Mouse (Mus musculus) hindbrain, embryonic 15.5 days (tissue): ENCODE results near the gene Olfr297. TPM values are rescaled to one million over a fixed set of nuclear protein-coding genes. Genes with fewer than 3 reads are reported as not detected.

Experiments used
- ATAC-seq: fragments of 200-750 bp; cut with Nextera tagmentation; 2 replicates; pipeline ENCODE4 v1.8.0; 2017; ENCODE audit warnings: low read depth, moderate number of reproducible peaks, moderate TSS enrichment; ENCODE audit not compliant: low FRiP score
- H3K27ac ChIP-seq: fragments of 300-500 bp; sonication (generic); replicated peaks from 2 replicates; pipeline ENCODE4 v1.5.1; 2015; ENCODE audit warnings: mild to moderate bottlenecking, inconsistent platforms
- H3K27me3 ChIP-seq: fragments of 300-500 bp; sonication (generic); 2 replicates; pipeline ENCODE4 v1.6.1; 2015; ENCODE audit warnings: control low read depth, inconsistent platforms
- H3K36me3 ChIP-seq: fragments of 300-500 bp; sonication (generic); 2 replicates; pipeline ENCODE4 v1.6.1; 2015; ENCODE audit warnings: control low read depth, inconsistent platforms
- H3K4me1 ChIP-seq: fragments of 300-500 bp; sonication (generic); replicated peaks from 2 replicates; pipeline ENCODE4 v1.6.1; 2015; ENCODE audit warnings: control low read depth, inconsistent platforms
- H3K4me2 ChIP-seq: fragments of 300-500 bp; sonication (generic); 2 replicates; pipeline ENCODE4 v1.6.1; 2015; ENCODE audit warnings: moderate library complexity, mild to moderate bottlenecking, inconsistent platforms
- H3K4me3 ChIP-seq: fragments of 300-500 bp; sonication (generic); 2 replicates; pipeline ENCODE4 v1.5.1; 2015; ENCODE audit warnings: mild to moderate bottlenecking, inconsistent platforms
- H3K9ac ChIP-seq: fragments of 300-500 bp; sonication (generic); 2 replicates; pipeline ENCODE4 v1.6.1; 2015; ENCODE audit warnings: inconsistent platforms
- H3K9me3 ChIP-seq: fragments of 300-500 bp; sonication (generic); 2 replicates; pipeline ENCODE4 v1.6.1; 2016; ENCODE audit warnings: control low read depth, inconsistent platforms
- WGBS: fragments of 180-500 bp; shearing (Covaris S2); methylation state at CpG from one replicate; pipeline ENCODE4 v1.1.7; 2015; 5-methylcytosine and 5-hydroxymethylcytosine counted together
- polyA plus RNA-seq: library from polyadenylated mRNA; unstranded; fragments of >200 nt; fragmentation: Nextera tagmentation; extraction: Ambion mirVana; gene quantifications from 2 replicates; pipeline ENCODE4 v1.2.1, GENCODE M21; 2015

Gene Olfr297
- polyA plus RNA-seq: not detected in 2 replicates

- H3K9ac ChIP-seq: no peak within 1 kb of the TSS
- no peak within 1 kb of the TSS for H3K4me2 ChIP-seq
- H3K36me3 ChIP-seq: no peaks in the 10 kb centered on the region
- H3K27me3 ChIP-seq: no peaks in the 10 kb centered on the region
- no peak within 1 kb of the TSS for H3K27ac ChIP-seq
- no peak within 1 kb of the TSS for H3K4me3 ChIP-seq
- no peaks in the 10 kb centered on the region for H3K4me1 ChIP-seq
- H3K9me3 ChIP-seq: no peaks in the 10 kb centered on the region
- ATAC-seq: no peak
These were observed at the start of gene Olfr297 for GRCm38 (mm10) chr7:86519668-86520067. Gene Olfr297 (plus strand): TSS chr7:86519968.

- WGBS: 85% methylated on average over 1 of the region's 1 CpGs
- Histone ChIP-seq H3K36me3 (no peaks in the 10 kb centered on the region), H3K9ac (no peak within 1 kb of the TSS), H3K4me3 (no peak within 1 kb of the TSS), H3K9me3 (no peaks in the 10 kb centered on the region), H3K4me1 (no peaks in the 10 kb centered on the region), H3K27ac (no peak within 1 kb of the TSS), H3K27me3 (no peaks in the 10 kb centered on the region), H3K4me2 (no peak within 1 kb of the TSS)
- ATAC-seq: no peak
These were observed 27.4 kb upstream of the Olfr297 start, which contains the start of gene Olfr298 for GRCm38 (mm10) chr7:86492384-86492783. Gene Olfr298 (minus strand): TSS chr7:86492484.

Other genes starting within 250 kb of the Olfr297 start
- not detected in 2 replicates for gene Olfr310, start 242.8 kb upstream of the Olfr297 start, polyA plus RNA-seq
- not detected in 2 replicates for gene Olfr309, start 206.3 kb upstream of the Olfr297 start, polyA plus RNA-seq
- not detected in 2 replicates for gene Olfr308, start 194.3 kb upstream of the Olfr297 start, polyA plus RNA-seq
- not detected in 2 replicates for gene Olfr307, start 182.4 kb upstream of the Olfr297 start, polyA plus RNA-seq
- not detected in 2 replicates for gene Olfr305, start 153.0 kb upstream of the Olfr297 start, polyA plus RNA-seq
- gene Olfr304, start 133.3 kb upstream of the Olfr297 start, polyA plus RNA-seq: not detected in 2 replicates
- not detected in 2 replicates for gene Olfr303, start 122.2 kb upstream of the Olfr297 start, polyA plus RNA-seq
- gene Olfr301, start 116.1 kb upstream of the Olfr297 start, polyA plus RNA-seq: not detected in 2 replicates
- not detected in 2 replicates for gene Olfr299, start 60.0 kb upstream of the Olfr297 start, polyA plus RNA-seq
- gene Olfr298, start 27.5 kb upstream of the Olfr297 start, polyA plus RNA-seq: not detected in 2 replicates
- not detected in 2 replicates for gene Olfr295, start 63.9 kb downstream of the Olfr297 start, polyA plus RNA-seq
- not detected in 2 replicates for gene Olfr294, start 96.7 kb downstream of the Olfr297 start, polyA plus RNA-seq
- gene Olfr293, start 129.1 kb downstream of the Olfr297 start, polyA plus RNA-seq: not detected in 2 replicates
- gene Olfr292, start 168.4 kb downstream of the Olfr297 start, polyA plus RNA-seq: not detected in 2 replicates